Mouse (Mus musculus) Muller cell, postnatal 12 days (primary cell): ENCODE results near the gene Sema4c.
"Not testable (repeated sequence)": the region's sequence is repeated elsewhere in the genome, so short reads cannot be mapped to it uniquely, and the experiment has no call there.

Experiments
- DNase-seq: peaks from one replicate; pipeline ENCODE4 v3.0.0-alpha.2; 2015; ENCODE audit errors: inconsistent ontology term

Sema4c gene

DNA sequence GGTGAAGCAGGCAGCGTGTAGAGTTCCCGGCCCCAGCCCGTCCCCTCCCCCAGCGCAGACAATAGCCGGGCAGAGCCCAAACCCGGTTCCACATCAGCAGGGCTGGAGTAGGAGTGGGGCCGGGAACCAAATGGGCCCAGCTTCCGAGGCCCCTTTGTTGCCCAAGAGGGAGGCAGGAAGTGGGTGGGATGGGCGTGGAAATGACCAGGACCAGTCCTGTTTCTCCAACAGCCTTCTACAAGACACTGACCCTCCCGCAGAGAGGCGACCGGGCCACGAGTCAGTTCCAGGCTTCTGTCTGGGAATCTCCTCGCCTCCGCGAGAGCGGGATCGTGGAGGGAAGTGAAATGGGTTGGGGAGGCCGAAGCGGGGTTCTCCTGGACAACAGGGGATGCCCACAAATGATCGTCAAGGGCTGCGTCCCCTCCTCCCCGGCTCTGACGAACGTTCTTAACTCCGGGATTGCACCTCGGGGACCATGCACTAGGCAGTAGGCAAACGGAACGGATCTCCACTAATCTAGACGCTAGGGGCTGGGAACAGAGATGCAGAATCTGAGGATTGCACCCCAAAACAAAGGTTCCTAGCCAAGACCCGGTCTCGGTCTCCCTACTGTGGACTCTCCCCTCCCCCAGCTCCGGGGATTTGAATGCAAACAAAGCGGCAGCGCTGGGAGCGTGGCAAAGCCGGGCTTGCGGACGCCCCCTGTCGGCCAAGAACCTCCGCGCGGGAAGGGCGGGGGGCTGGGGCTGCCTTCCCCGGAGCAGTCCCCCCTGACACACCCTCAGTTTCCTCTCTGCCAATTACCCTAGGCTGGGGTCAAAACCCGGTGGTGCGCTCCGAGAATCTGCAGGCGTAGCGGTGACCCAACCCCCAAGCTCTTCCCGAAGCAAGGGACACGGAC, 1.3 kb downstream of the Sema4c start:
- peak; percentile 95 for DNase-seq

DNA sequence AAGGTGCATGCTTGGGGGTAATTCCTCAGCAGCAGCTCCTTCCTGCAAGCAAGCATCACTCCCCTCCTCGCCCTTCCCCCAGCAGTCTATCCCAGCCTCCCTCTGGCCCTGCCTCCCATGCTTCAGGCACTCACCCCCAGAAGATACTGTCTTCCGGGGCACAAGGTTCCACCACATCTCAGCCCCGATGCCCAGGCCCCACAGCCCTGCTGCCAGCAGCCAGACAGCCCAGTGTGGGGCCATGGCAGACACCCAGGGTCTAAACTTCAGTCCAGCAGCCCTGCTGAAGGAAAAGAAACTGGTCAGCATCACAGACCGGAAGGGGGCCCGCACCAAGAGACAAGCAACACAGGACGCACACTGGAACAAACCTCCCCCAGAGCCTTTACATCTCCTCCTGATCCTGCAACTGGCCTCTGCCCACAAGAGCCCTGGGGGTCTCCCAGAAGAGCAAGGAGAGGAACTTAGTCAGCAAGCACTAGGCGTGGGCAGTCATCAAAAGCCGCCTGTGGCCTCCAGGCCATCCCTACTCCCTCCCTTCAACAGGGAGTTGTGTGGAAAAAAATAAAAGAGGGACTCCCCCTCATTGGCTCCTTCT, 2.3 kb downstream of the Sema4c start:
- peak; percentile 59 for DNase-seq

GRCm38 (mm10) chr1:36554633-36555399, 3.3 kb downstream of the Sema4c start:
- no peak for DNase-seq

DNA sequence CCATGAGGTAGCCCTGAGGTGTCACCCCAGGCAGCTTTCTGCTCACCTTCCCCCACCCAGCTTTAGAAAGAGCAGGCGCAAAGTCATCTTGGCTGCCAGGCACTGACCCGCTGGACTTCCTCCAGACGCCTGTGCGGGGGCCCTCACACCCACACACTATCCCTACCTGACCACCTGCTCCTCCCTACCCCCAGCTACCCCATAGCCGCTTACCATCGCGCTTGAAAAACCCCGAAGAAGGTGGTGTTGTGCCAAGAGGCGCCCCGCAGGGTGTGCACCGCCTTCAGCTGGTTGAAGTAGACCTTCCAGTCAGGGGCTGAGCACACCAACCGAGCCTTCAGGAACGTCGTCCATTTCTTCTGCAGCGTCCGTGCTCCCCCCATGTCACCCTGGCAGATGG, 5.6 kb downstream of the Sema4c start:
- no peak for DNase-seq

DNA sequence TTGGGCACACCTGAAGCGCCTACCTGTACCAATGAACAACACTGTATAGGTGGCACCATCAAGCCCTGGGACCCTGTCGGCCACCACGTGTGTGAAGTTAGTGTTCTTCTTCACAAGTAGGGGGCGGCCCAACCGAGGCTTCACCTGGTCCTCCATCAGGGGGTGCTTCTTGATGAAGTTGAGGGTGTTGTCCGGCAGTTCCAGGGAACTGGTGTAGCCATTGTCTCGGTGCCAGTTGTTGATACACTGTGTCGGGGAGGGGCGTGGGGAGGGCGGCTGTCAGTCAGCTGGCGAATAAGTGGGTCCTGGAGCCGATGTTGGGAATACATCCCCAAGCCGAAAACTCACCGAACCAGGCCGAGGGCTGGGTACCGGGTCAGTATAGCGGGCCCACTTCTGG, 6.2 kb downstream of the Sema4c start:
- no peak for DNase-seq

DNA sequence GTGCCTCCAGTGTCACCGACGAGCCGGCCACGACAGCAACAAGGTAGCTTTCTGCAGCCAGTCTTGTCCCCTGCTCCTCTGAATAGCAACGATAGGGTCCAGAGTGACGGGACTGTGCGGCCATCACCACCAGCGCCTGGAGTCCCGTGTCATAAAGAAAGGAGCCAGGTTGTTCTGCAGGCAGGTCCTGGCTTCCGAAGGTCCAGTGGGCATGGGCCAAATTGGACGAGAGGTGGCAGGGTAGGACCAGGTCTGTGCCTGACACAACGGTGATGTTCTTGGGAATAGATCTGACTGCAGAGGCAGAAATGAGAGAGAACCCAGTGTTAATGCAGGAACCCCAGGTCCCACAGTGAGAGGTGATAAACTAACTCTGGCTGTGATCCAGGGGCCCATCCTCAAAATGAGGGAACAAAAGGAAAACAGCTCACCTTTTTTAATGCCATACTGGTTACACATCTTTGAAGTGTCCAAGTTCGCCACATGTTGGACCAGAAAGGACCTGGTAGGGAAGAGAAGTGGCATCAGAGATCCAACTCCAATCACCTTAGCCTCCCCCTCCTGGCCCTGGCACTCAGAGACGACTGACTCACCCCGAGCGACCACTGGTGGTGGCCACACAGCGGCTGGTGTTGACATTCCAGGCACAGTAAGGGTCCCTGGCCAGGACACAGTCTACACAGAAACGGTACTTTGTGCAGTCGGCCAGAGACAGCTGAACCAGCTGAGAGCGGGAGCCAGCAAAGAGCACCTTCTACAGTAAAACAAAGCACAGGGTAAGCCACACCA, 7.9 kb downstream of the Sema4c start:
- DNase-seq: peak; percentile 76

DNA sequence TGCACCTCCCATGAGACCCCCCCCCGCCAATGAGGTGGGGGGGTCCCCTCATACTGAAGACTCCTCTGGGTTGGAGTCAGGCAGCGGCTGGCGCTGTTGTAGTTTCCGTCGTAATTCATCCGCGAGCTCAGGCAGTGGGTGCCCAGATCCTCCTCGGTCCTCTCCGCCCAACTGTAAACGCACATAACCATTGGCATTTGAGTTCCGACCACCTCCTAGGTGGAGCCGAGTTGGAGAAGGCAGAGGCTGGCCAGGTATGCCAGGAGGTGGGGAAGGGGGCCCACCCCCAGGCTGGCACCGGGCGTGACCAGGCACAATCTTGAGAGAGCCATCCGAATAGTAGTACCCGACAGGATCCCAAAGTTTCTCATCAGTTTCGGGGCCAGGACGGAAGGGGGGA, 8.7 kb downstream of the Sema4c start:
- no peak for DNase-seq

- DNase-seq: no peak
These were observed 9.4 kb downstream of the Sema4c start for GRCm38 (mm10) chr1:36548771-36549170.

DNA sequence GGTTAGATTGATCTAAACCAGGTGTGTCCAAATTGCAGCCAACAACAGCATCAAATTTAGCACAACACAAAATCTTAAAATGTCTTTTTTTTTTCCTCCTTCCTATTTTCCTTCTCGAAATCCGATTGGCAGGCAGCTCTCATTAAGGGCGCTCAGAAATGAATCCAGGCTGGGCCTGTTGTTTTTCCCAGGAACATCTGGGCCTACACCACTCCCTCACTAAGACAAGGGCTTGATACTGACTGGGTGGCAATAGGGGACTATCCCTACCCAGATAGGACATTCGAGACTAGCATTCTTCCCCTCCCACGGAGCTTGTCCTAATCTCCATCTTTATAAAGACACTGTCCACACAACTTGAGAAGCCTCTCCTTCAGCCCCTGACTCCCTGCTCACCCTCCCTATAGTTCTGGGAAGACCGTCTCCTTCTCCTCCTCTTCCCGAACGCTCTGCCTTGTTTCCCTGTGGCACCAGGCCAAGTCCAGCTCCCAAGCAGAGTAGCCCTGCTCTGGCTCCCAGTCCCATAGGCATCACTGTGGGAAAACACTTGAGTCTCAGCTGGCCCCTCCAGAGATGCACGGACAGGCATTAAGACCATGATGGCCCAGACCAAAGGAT, 10.1 kb downstream of the Sema4c start:
- DNase-seq: no peak

- DNase-seq: peak; percentile 99
These were observed 11.2 kb downstream of the Sema4c start, which contains the start of gene Ankrd39 for GRCm38 (mm10) chr1:36546888-36547471. Ankrd39 (minus strand) TSS chr1:36547445.

DNA sequence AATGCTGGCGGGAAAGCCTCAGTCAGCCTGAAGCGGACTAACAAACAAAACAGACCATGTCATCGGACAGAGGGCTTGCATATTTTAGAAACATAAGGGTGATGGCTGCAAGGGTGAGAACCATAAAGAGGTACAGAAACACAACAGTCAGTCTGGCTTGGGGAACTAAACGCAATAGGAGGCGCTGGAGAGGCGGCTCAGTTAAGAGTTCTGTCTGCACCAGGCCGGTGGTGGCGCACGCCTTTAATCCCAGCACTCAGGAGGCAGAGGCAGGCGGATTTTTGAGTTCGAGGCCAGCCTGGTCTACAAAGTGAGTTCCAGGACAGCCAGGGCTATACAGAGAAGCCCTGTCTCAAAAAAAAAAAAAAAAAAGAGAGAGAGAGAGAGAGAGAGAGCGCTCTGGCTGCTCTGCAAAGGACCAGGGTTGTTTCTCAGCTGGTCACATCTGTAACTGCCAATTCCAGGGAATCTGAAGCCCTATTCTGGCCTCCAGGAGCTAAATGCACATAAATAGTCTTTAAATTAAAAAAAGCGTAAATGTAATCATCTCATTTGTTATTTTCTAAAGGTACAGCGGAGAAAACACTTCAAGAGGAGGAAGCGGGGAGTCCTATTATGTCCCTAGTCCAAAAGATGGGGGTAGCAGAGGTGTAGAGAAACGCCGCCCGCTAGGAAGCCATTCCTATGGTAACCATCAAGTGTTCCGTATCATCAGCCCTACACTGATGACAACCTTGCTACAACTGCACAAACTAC, 12.1 kb downstream of the Sema4c start:
- DNase-seq: no peak

DNA sequence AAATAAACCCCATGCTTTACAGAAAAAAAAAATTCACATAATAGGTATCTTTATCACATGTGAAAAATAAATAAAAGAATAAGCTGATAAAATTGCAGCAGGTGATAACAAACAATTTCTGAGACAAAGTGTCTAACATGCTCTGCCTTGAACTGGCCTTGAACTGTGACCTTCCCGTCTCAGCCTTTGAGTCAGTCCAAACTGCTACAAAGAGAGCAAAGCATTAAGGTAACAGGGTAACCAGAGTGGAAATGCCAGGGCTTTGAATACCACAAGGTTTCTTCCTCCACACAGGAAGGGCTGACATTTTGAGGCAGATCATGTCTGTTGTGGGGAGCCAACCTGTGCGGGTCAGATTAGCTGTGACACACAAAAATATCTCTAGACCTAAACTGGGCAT, 12.8 kb downstream of the Sema4c start:
- DNase-seq: no peak

- DNase-seq: no peak
These were observed 15.2 kb downstream of the Sema4c start for GRCm38 (mm10) chr1:36542925-36543324.

- no peak for DNase-seq
These were observed 16.3 kb downstream of the Sema4c start for GRCm38 (mm10) chr1:36541844-36542243.

- DNase-seq: no peak
These were observed 17.3 kb downstream of the Sema4c start for GRCm38 (mm10) chr1:36540807-36541206.

GRCm38 (mm10) chr1:36540132-36540531, 18.0 kb downstream of the Sema4c start:
- DNase-seq: no peak

GRCm38 (mm10) chr1:36539186-36539585, 19.0 kb downstream of the Sema4c start, which contains the start of gene Gm42417:
Gm42417 (minus strand) TSS chr1:36539429.
- peak; percentile 35 for DNase-seq

DNA sequence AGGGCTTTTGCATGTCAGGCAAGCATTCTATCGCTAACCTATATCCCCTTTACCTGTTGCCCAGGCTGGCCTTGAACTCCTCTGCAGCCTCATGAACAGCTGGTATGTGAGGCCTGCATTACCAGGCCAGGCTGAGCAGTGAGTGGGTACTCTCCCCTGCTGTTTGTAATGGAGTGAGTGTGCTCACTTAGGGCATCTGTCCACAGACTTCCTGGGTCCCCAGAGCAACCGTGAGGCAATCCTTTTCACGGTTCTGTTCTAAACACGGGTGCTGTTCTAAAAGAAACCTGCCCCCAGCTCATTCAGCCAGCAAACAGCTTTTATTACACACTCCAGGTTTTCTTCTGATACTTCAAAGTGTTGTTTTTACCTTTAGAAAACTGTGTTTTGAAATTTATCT, 19.4 kb downstream of the Sema4c start:
- no peak for DNase-seq

GRCm38 (mm10) chr1:36536783-36537182, 21.4 kb downstream of the Sema4c start, which contains the start of gene Ankrd23:
Ankrd23 (minus strand) TSS chr1:36536883.
- DNase-seq: not testable (repeated sequence)

GRCm38 (mm10) chr1:36536397-36536728, 21.8 kb downstream of the Sema4c start:
- DNase-seq: no peak
